Mouse (Mus musculus) urinary bladder, adult 2 months (tissue): ENCODE data around the gene Brsk1. TPM values are rescaled to one million over a fixed set of nuclear protein-coding genes. Genes with fewer than 3 reads are reported as not detected.

Experiments used
- polyA plus RNA-seq: library from polyadenylated mRNA; depleted of rRNA; stranded (reverse); fragments of >200 nt; gene quantifications from 2 replicates; pipeline ENCODE4 v1.2.3, GENCODE M21; 2012; rRNA removed

Brsk1 gene
- polyA plus RNA-seq, 1 experiment = 10.1 TPM

Other genes starting within 250 kb of the Brsk1 start
- gene Rdh13, start 245.0 kb upstream of the Brsk1 start, polyA plus RNA-seq = 22.3 and 24.7 TPM in 2 replicates
- gene Eps8l1, start 229.9 kb upstream of the Brsk1 start, polyA plus RNA-seq = 19.2 and 21.2 TPM in 2 replicates
- gene Ppp1r12c, start 188.9 kb upstream of the Brsk1 start, polyA plus RNA-seq = 72.0 and 159 TPM in 2 replicates
- 7.5 and 8.8 TPM in 2 replicates for gene Tnnt1, start 174.2 kb upstream of the Brsk1 start, polyA plus RNA-seq
- gene Tnni3, start 166.4 kb upstream of the Brsk1 start, polyA plus RNA-seq = 5.1 and 5.5 TPM in 2 replicates
- 3.5 and 4.0 TPM in 2 replicates for gene Dnaaf3, start 158.2 kb upstream of the Brsk1 start, polyA plus RNA-seq
- gene Syt5, start 143.1 kb upstream of the Brsk1 start, polyA plus RNA-seq = 0.74 and 0.78 TPM in 2 replicates
- not detected in 2 replicates for gene Ptprh, start 86.6 kb upstream of the Brsk1 start, polyA plus RNA-seq
- 15.5 and 19.2 TPM in 2 replicates for gene Tmem86b, start 59.2 kb upstream of the Brsk1 start, polyA plus RNA-seq
- gene Ppp6r1, start 31.6 kb upstream of the Brsk1 start, polyA plus RNA-seq = 130 and 140 TPM in 2 replicates
- 33.0 and 33.5 TPM in 2 replicates for gene Hspbp1, start 5.5 kb upstream of the Brsk1 start, polyA plus RNA-seq
- gene Tmem150b, start 34.6 kb downstream of the Brsk1 start, polyA plus RNA-seq = 0.99 and 1.1 TPM in 2 replicates
- gene Kmt5c, start 49.5 kb downstream of the Brsk1 start, polyA plus RNA-seq = 69.0 and 73.6 TPM in 2 replicates
- gene Cox6b2, start 62.5 kb downstream of the Brsk1 start, polyA plus RNA-seq = 40.5 and 61.3 TPM in 2 replicates
- gene Fam71e2, start 80.7 kb downstream of the Brsk1 start, polyA plus RNA-seq = 0.06 and 0.08 TPM in 2 replicates
- 0.61 and 0.62 TPM in 2 replicates for gene Il11, start 92.3 kb downstream of the Brsk1 start, polyA plus RNA-seq
- gene Tmem190, start 92.3 kb downstream of the Brsk1 start, polyA plus RNA-seq = not detected in 2 replicates
- gene Tmem238, start 99.1 kb downstream of the Brsk1 start, polyA plus RNA-seq = 13.6 and 14.6 TPM in 2 replicates
- 448 and 645 TPM in 2 replicates for gene Rpl28, start 102.3 kb downstream of the Brsk1 start, polyA plus RNA-seq
- gene Ube2s, start 122.0 kb downstream of the Brsk1 start, polyA plus RNA-seq = 115 and 129 TPM in 2 replicates
- gene Shisa7, start 154.1 kb downstream of the Brsk1 start, polyA plus RNA-seq = 1.1 and 1.3 TPM in 2 replicates
- gene Isoc2b, start 179.7 kb downstream of the Brsk1 start, polyA plus RNA-seq = 16.3 and 19.4 TPM in 2 replicates
- 17.1 and 21.3 TPM in 2 replicates for gene Isoc2a, start 186.5 kb downstream of the Brsk1 start, polyA plus RNA-seq
- gene Gm36210, start 215.9 kb downstream of the Brsk1 start, polyA plus RNA-seq = 0.15 and 0.22 TPM in 2 replicates
- gene Zfp628, start 224.6 kb downstream of the Brsk1 start, polyA plus RNA-seq = 7.7 and 10.1 TPM in 2 replicates
- gene Nat14, start 231.4 kb downstream of the Brsk1 start, polyA plus RNA-seq = 10.6 and 14.1 TPM in 2 replicates
- 10.5 and 12.9 TPM in 2 replicates for gene Ssc5d, start 235.2 kb downstream of the Brsk1 start, polyA plus RNA-seq